Mouse (Mus musculus) E14TG2a.4 (cell line): ENCODE measurements at regions not wholly inside any gene's neighbourhood (a gene's known extent, or its start where the extent isn't known, plus 50 kb on each side); places are given as distances from the start of the nearest gene placed in this dataset.

Experiments used
- CTCF ChIP-seq: conservative IDR thresholded peaks from 2 replicates; pipeline ENCODE4 v1.5.1; 2014; ENCODE audit warnings: low read length
- NANOG ChIP-seq: IDR thresholded peaks from 2 replicates; pipeline ENCODE4 v1.6.1; 2014; ENCODE audit warnings: borderline replicate concordance, low read length, mixed read lengths
- POU5F1 ChIP-seq: IDR thresholded peaks from 2 replicates; pipeline ENCODE4 v1.6.1; 2014; ENCODE audit warnings: low read length, borderline replicate concordance

- no peak for TF ChIP-seq CTCF
- TF ChIP-seq POU5F1, result no peak
- no peak for TF ChIP-seq NANOG
Measured at GRCm38 (mm10) chr2:169099678-169100077, 144.3 kb upstream of the Zfp64 start.
